Mouse (Mus musculus) hematopoietic stem cell, adult 5-6 weeks (primary cell): ENCODE measurements around the gene Zfp507. TPM values are rescaled to one million over a fixed set of nuclear protein-coding genes. Genes with fewer than 3 reads are reported as not detected.
A peak's percentile ranks its signal among the peaks of the same experiment; 100 is the strongest.

Experiments
- ATAC-seq, 2 experiments: fragments of 125-278 bp in 1 of 2; replicated peaks in 1 of 2; 2 replicates each; pipeline ENCODE4 v1.8.0; 2016 to 2017; ENCODE audit warnings: inconsistent platforms in 2 of 2, mild to moderate bottlenecking in 2 of 2, moderate number of reproducible peaks in 2 of 2, low read depth in 1 of 2, moderate TSS enrichment in 1 of 2; ENCODE audit not compliant: low FRiP score in 2 of 2, poor library complexity in 2 of 2, severe bottlenecking in 2 of 2, insufficient read depth in 1 of 2, low TSS enrichment in 1 of 2
- total RNA-seq: library from RNA; stranded (forward); fragments of 172-1452, 232-1000 nt; gene quantifications from 2 replicates; pipeline ENCODE4 v1.2.3, GENCODE M21; 2017

The Zfp507 gene
- total RNA-seq, 1 experiment from 2014 or later, result 24.5 TPM

DNA sequence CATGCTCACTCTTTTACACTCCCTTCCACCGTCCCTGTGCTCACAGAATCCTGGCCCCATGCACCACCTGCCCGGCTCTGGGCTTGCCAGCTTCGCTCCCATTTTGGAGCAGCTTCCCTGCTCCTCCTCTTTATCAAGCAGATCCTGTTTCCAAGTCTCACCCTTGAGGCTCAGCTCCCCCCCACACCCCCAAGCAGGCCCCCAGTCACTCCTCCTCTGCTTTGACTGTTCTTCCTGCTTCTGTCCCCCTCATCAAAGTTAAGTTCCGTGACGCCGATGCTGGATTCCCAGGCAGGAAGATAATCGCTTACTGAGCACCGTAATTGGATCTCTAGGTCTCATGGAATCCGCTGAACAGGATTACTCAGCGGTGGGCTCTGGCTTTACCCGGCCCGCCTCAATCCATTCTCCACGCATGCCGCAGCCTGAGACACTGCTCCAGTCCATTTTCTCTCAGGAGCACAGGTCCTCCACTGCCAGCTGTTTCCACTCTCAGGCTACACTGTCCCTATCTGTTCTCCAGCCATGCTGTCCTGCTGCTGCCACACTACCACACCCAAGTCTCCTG is 55.3 kb downstream of the Zfp507 start:
- ATAC-seq, result no peak

DNA sequence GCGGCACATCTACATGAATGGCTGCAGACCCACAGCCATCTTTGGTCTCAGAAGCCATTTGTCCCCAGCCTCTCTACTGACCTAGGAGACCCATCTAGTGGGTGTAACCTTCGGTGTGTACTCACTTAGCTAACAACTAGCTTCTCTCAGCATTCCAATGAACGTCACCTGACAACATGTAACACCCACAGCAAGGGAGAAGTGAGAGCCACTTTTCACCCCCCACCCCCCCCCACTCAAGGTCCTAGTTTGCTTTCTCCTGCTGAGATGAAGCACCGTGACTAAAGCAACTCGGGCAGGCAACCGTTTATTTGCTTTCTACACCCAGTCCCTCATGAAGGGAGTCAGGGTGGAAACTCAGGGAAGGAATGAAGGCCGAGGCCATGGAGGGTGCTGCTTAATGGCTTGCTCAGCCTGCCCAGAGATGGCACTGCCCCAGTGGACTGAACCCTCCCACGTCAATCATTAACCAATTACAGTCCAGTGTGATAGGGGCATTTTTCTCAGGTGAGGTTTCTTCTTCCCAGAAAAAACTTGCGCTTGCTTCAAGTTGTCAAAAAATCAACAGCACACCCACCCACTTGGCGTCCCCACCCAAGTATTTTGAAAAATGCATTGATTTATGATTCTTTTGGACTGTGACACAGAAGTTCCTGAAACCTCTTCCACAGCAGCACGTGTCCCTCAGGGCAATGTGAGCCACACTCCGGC is 56.0 kb downstream of the Zfp507 start:
- ATAC-seq, result no peak

- no peak for ATAC-seq
Measured at GRCm38 (mm10) chr7:35745281-35745702, 57.5 kb downstream of the Zfp507 start.

- ATAC-seq, result no peak
Measured at GRCm38 (mm10) chr7:35744771-35745170, 58.0 kb downstream of the Zfp507 start.

GRCm38 (mm10) chr7:35742310-35742709 is 60.5 kb downstream of the Zfp507 start:
- no peak for ATAC-seq

DNA sequence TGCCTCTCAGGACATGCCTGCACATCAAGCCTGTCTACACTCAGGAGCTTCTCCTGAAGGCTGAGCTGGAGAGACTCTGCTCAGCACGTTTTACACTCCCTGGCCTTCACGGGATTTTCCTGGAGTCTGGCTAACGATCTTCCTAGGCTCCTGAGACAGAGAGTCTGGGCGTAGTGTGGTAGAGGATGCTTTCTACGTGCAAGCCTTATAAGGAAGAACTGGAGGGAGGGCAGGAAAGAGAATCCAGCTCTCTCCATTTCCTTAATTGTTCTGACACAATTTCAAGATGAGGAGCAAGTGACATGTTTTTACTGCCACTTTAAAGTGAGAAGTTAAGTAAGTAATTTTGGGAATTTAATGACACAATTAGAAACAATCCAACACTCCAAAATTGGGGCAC is 60.9 kb downstream of the Zfp507 start:
- no peak for ATAC-seq

DNA sequence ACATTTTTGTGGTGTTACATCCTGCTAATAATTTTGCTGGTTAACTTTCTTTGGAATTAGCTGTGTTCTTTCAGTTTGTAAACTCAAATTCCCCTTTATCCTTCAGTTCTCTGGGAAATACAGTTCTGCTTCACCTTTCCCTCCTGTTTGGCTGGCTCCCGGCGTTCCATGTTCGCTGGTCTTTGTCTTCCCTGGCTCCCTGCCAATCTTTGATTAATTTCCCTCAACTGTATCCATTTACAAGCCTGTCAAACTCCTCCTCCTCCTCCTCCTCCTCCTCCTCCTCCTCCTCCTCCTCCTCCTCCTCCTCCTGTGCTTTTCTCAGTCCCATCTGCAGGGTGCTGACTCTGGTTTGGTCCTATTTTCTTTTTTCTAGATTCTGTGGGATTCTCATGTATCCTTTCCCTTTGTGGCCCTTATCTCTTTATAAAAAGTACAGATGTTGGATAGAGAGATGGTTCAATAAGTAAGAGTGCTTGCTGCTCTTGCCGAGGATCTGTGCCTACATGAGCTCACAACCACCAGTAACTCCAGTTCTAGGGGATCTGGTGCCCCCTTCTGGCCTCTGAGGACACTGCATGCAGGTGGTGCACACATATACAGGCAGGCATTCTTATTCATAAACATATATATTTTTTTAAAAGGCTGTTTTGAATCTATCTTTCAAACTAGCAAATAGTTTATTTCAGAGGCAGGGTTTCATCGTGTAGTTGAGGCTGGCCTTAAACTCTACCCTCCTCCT is 62.1 kb downstream of the Zfp507 start:
- no peak; a peak in 1 of 4 replicates for ATAC-seq

- no peak for ATAC-seq
Measured at GRCm38 (mm10) chr7:35738871-35739270, 63.9 kb downstream of the Zfp507 start.

- ATAC-seq, result no peak
Measured at GRCm38 (mm10) chr7:35733313-35734050, 69.3 kb downstream of the Zfp507 start.

- no peak for ATAC-seq
Measured at GRCm38 (mm10) chr7:35732585-35733059, 70.2 kb downstream of the Zfp507 start.

DNA sequence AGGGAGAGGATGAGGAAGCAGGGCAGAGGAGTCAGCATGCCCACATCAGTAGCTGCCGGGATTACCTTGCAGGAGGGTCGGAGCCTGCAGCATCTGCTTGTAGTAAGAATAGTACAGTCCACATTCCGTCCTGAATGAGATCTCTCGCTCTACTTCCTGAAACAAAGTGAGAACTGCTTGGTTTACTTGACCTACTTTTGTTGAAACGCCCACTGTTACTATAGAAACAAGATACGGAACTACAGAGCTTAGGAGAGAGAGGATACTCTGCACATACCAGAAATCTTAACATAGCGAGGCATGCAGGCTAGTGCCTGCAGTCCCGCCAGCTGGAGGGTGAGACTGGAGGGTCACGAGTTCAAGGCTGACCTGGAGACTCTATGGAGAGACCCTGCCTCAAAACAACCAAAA is 73.2 kb downstream of the Zfp507 start:
- ATAC-seq, result peak; percentile 92 to 96

DNA sequence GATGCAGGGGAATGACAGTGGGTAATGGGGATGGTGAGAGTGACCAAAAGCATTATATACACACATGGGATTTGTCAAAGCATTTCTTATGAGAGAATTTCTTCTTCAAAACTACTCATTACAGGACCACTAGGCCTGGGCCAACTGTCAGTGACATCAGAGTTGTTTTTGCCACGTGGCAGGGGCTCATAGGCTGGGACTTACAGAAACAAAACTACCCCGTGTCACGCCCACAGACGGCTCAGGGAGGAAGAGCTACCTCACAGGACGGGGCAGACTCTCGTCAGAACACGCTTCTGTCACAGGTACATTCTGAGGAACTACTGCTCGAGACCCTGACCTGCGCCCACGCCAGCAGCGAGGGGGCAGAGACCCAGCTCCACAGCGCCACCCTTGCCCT is 74.4 kb downstream of the Zfp507 start:
- no peak for ATAC-seq

GRCm38 (mm10) chr7:35723035-35723434 is 79.8 kb downstream of the Zfp507 start:
- no peak for ATAC-seq

Other genes starting within 250 kb of the Zfp507 start
- gene Nudt19, start 246.7 kb downstream of the Zfp507 start, total RNA-seq, result 49.6 and 52.3 TPM in 2 replicates
- gene Rgs9bp, start 217.4 kb downstream of the Zfp507 start, total RNA-seq, result 0.19 and 0.84 TPM in 2 replicates
- 37.3 and 42.2 TPM in 2 replicates for gene Ankrd27, start 216.8 kb downstream of the Zfp507 start, total RNA-seq
- 89.5 and 110 TPM in 2 replicates for gene Pdcd5, start 155.5 kb downstream of the Zfp507 start, total RNA-seq
- gene Dpy19l3, start 48.5 kb downstream of the Zfp507 start, total RNA-seq, result 24.0 and 32.1 TPM in 2 replicates